Mouse (Mus musculus): ENCODE results near the gene Sox9. TPM values are rescaled to one million over a fixed set of nuclear protein-coding genes. Genes with fewer than 3 reads are reported as not detected.

The Sox9 gene
- polyA plus RNA-seq, 1 experiment from 2014 or later = 107 TPM

DNA sequence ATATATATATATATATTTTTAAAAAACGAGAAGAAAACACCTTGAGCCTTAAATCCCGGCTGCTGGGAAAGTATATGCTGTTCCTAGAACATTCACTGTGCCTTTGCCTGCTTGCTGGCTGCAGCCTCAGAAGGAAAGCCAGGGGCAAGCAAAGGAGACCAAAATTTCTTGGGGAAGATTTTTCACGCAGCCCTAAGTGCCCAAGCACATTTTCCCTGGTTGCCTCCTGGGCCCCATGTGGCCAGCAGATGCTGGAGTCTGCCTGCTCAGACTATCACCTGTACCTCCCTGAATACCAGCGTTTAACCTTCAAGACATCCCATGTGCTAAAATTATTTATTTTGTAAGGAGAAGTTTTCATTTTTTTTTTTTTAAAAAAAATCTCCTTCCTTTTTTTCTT lies 4.4 kb downstream of the Sox9 start:
- 71% methylated on average over 4 of the region's 4 CpGs for WGBS
- no peaks in the 10 kb centered on the region for H3K9me3 ChIP-seq (ENCODE audit: control insufficient read depth, low read length)
- ATAC-seq (ENCODE audit: low FRiP score) = no peak
- H3K4me1 ChIP-seq (ENCODE audit: control insufficient read depth, insufficient read depth, low read length) = peaks cover 19% of the 10 kb centered on the region
- H3K9ac ChIP-seq (ENCODE audit: low read length) = no peak overlapping the region; the same call in 1 of the 2 replicates
- no peaks in the 10 kb centered on the region for H3K36me3 ChIP-seq (ENCODE audit: control insufficient read depth, insufficient read depth, low read length)
- H3K4me3 ChIP-seq (ENCODE audit: low read depth, low read length) = 0 out of 2 replicates have a peak overlapping the region, but pooled peaks have one; percentile 11
- H3K27me3 ChIP-seq (ENCODE audit: control insufficient read depth, insufficient read depth, low read length) = peaks cover 2% of the 10 kb centered on the region; the same call in 1 of the 2 replicates
- no peak for DNase-seq (ENCODE audit: low spot score, missing footprints)
- peak overlapping the region; percentile 32 for H3K4me2 ChIP-seq
- no peak overlapping the region for H3K27ac ChIP-seq (ENCODE audit: low read depth, low read length)

DNA sequence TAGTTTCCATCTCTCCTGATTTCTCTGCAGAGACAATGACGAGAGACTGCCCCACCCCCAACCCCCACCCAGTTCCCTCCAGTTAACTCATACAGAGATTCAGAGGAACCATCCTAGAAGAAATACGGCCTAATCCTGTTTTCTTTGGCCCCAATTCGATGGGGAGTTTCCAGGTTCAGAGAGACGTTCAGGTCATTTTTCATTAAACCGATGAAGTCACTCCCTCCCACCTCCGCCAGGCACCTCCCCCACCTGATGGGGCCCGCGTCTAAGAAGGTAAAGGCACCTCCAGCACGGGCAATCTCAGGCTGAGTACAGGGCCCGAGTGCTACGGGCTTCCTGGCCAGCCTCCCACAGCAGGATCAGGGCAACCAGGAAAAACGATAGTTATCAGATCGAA lies 6.3 kb downstream of the Sox9 start:
- peaks cover 19% of the 10 kb centered on the region for H3K4me1 ChIP-seq (ENCODE audit: control insufficient read depth, insufficient read depth, low read length)
- DNase-seq (ENCODE audit: low spot score, missing footprints) (no peak), ATAC-seq (ENCODE audit: low FRiP score) (no peak)
- H3K9me3 ChIP-seq (ENCODE audit: control insufficient read depth, low read length) = no peaks in the 10 kb centered on the region
- 17% methylated on average over 13 of the region's 13 CpGs for WGBS
- no peak overlapping the region for H3K4me3 ChIP-seq (ENCODE audit: low read depth, low read length)
- no peak overlapping the region for H3K4me2 ChIP-seq
- no peaks in the 10 kb centered on the region for H3K36me3 ChIP-seq (ENCODE audit: control insufficient read depth, insufficient read depth, low read length)
- H3K27ac ChIP-seq (ENCODE audit: low read depth, low read length) = no peak overlapping the region
- H3K9ac ChIP-seq (ENCODE audit: low read length) = no peak overlapping the region
- H3K27me3 ChIP-seq (ENCODE audit: control insufficient read depth, insufficient read depth, low read length) = peaks cover 2% of the 10 kb centered on the region; the same call in 1 of the 2 replicates

DNA sequence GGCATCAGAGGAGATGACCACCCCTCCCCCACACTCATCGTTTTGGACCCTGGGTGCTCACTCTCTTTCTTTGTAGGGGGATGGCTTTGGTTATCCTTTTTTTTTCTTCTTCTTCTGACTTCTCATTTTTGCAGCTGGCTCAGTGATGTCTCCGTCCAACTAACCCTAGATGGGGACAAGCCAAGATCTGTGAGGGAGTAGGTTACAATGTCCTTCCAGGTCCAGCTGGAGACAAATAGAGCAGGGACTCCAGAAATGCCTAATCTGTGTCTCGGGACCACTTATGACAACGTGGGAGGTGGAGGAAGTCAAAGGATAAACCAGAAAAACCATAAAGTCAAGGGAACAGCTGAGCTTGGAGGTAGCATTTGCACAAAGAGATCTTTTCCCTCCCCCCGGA lies 14.4 kb downstream of the Sox9 start:
- Histone ChIP-seq H3K4me3 (ENCODE audit: low read depth, low read length) (no peak overlapping the region), H3K4me1 (ENCODE audit: control insufficient read depth, insufficient read depth, low read length) (peaks cover 6% of the 10 kb centered on the region), H3K27ac (ENCODE audit: low read depth, low read length) (no peak overlapping the region), H3K36me3 (ENCODE audit: control insufficient read depth, insufficient read depth, low read length) (no peaks in the 10 kb centered on the region), H3K4me2 (no peak overlapping the region), H3K9ac (ENCODE audit: low read length) (no peak overlapping the region), H3K9me3 (ENCODE audit: control insufficient read depth, low read length) (no peaks in the 10 kb centered on the region), H3K27me3 (ENCODE audit: control insufficient read depth, insufficient read depth, low read length) (no peaks in the 10 kb centered on the region)
- DNase-seq (ENCODE audit: low spot score, missing footprints) (no peak), ATAC-seq (ENCODE audit: low FRiP score) (no peak)
- WGBS = 80% methylated on average over 5 of the region's 5 CpGs

DNA sequence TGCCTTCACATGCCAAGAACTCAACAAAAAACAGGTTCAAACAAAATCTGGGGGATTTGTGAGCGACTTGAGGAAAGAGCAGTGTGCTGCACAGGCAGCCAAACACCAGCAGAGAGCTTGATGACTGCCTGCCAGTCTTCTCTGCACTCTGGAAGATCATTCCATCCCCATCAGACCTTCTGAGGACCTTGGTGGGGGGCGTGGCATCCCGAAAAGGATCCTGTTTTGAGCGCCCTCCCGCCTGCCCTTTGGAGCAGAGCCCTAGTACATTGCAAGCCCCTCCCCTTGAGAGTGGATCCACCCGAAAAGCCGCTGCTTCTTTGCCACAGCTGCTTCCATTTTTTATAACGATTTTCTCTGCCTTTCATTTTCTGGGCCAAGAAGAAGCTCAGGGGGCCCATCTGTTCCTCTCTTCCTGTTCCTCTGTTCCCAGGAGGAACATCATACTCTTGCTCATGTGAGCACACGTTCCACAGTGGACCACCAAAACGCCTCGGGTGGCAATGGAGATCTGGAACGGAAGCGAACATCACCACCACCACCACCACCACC lies 16.9 kb downstream of the Sox9 start:
- ATAC-seq (ENCODE audit: low FRiP score) (no peak), DNase-seq (ENCODE audit: low spot score, missing footprints) (no peak)
- Histone ChIP-seq H3K4me2 (no peak overlapping the region), H3K36me3 (ENCODE audit: control insufficient read depth, insufficient read depth, low read length) (no peaks in the 10 kb centered on the region), H3K4me1 (ENCODE audit: control insufficient read depth, insufficient read depth, low read length) (peaks cover 13% of the 10 kb centered on the region), H3K4me3 (ENCODE audit: low read depth, low read length) (no peak overlapping the region), H3K9ac (ENCODE audit: low read length) (no peak overlapping the region), H3K27ac (ENCODE audit: low read depth, low read length) (no peak overlapping the region), H3K27me3 (ENCODE audit: control insufficient read depth, insufficient read depth, low read length) (no peaks in the 10 kb centered on the region), H3K9me3 (ENCODE audit: control insufficient read depth, low read length) (no peaks in the 10 kb centered on the region)
- WGBS = 67% methylated on average over 13 of the region's 13 CpGs

DNA sequence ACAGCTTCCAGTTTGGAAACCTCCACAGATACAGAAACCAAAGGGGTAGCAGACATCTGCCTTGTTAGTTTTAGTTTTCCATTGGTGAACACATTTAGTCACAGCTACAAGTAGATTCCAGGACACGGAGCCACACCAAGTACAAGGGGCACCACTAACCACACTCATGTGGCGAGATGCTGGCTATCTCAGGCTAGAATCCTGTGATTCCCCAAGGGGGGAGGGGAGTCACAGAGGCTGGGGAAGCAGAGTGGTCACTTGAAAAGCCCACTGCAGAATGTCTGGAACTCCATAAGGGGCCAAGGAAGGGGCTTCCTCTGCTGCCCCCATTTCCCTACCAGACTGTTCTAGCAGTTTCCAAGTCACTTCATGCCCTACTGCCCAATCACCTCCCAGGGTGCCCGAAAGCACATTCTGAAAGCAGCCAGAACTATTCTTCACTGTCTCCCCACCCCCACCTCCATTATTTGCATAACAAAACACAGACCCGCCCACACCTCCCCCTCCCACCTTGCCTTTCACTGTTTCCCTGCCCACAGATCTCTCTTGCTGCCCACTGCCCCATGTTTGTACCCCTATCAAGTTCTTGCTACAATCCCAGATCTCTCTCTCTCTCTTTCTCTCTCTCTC lies 19.3 kb downstream of the Sox9 start:
- DNase-seq (ENCODE audit: low spot score, missing footprints) = peak; percentile 92
- 25% methylated on average over 4 of the region's 4 CpGs for WGBS
- H3K9me3 ChIP-seq (ENCODE audit: control insufficient read depth, low read length) = no peaks in the 10 kb centered on the region
- no peak overlapping the region for H3K4me3 ChIP-seq (ENCODE audit: low read depth, low read length)
- H3K36me3 ChIP-seq (ENCODE audit: control insufficient read depth, insufficient read depth, low read length) = no peaks in the 10 kb centered on the region
- ATAC-seq (ENCODE audit: low FRiP score) = peak; percentile 84
- H3K4me2 ChIP-seq = no peak overlapping the region
- H3K27ac ChIP-seq (ENCODE audit: low read depth, low read length) = no peak overlapping the region
- H3K9ac ChIP-seq (ENCODE audit: low read length) = no peak overlapping the region
- peaks cover 17% of the 10 kb centered on the region for H3K4me1 ChIP-seq (ENCODE audit: control insufficient read depth, insufficient read depth, low read length)
- H3K27me3 ChIP-seq (ENCODE audit: control insufficient read depth, insufficient read depth, low read length) = no peaks in the 10 kb centered on the region

DNA sequence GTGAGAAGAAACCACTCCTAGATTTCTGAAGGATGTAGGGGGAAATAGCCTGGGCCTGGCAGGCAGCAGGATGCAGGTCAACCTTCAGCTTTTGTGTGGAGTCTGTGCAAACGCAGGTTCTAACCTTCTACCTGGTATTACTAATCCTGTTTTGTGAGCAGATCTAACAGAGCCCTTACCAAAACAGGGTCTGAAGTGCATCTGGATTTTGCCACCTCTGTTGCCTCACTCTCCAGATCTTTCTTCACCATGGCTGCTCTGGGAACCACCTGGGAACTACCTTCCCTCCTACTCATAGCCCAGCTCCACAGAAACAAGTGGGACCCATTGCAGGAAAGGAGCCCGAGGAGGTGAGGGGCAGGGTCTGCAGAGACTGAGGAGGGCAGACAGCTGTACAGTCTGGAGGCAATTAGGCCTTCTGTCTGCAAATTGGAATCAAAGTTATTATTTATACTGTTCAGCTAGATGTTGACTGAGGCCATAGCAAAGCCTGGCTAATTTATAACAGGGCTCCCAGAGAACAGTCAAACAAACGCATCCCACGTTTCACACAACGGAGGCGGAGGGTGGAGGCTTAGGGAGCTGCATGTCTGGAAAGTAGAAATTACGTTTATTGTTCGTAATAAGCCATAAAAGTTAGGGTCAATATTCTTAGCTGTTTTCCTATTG lies 25.9 kb downstream of the Sox9 start:
- DNase-seq (ENCODE audit: low spot score, missing footprints) (no peak), ATAC-seq (ENCODE audit: low FRiP score) (no peak)
- H3K4me3 ChIP-seq (ENCODE audit: low read depth, low read length) = no peak overlapping the region
- no peak overlapping the region for H3K27ac ChIP-seq (ENCODE audit: low read depth, low read length)
- H3K9ac ChIP-seq (ENCODE audit: low read length) = no peak overlapping the region
- no peaks in the 10 kb centered on the region for H3K9me3 ChIP-seq (ENCODE audit: control insufficient read depth, low read length)
- no peaks in the 10 kb centered on the region for H3K36me3 ChIP-seq (ENCODE audit: control insufficient read depth, insufficient read depth, low read length)
- WGBS = 78% methylated on average over 8 of the region's 8 CpGs
- H3K4me1 ChIP-seq (ENCODE audit: control insufficient read depth, insufficient read depth, low read length) = peaks cover 32% of the 10 kb centered on the region
- H3K27me3 ChIP-seq (ENCODE audit: control insufficient read depth, insufficient read depth, low read length) = no peaks in the 10 kb centered on the region
- no peak overlapping the region for H3K4me2 ChIP-seq

DNA sequence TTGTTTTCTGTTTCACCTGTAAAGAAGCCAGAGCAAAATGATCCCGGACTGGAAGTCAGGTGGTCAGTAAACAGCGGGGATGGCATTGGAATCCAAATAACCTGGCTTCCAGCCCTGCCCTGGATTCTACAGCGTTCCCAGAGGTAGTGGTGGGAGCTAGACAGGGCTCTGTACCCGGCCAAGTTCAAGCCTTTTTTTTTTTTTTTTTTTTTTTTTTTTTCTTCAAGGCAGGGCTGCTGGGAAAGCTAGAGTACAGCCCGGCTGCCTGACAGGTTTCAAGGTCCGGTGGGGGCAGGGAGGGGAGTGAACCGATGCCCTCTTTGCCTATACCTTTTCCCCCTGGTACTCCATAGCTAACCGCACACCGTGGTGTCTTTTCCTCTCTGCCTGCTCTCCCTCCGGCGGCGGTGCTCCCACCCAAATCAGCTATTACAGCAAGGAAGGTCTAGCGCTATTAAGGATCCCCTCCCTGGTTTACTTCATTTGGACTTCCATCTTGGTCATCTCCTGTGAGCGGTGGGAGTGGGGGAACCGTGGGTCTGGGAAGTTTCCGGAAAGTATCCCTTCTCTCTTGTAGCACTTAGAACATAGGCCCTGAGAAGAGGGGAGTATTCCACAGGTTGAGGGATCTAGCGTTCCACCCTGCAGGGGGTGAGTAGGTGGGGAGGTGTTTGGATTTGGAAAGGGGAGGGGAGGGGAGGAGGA lies 28.6 kb downstream of the Sox9 start:
- Histone ChIP-seq H3K27me3 (ENCODE audit: control insufficient read depth, insufficient read depth, low read length) (no peaks in the 10 kb centered on the region), H3K9me3 (ENCODE audit: control insufficient read depth, low read length) (no peaks in the 10 kb centered on the region), H3K4me1 (ENCODE audit: control insufficient read depth, insufficient read depth, low read length) (peaks cover 28% of the 10 kb centered on the region), H3K27ac (ENCODE audit: low read depth, low read length) (peak overlapping the region; percentile 17; the same call in 1 of the 2 replicates), H3K36me3 (ENCODE audit: control insufficient read depth, insufficient read depth, low read length) (no peaks in the 10 kb centered on the region), H3K9ac (ENCODE audit: low read length) (peak overlapping the region; percentile 22; the same call in 1 of the 2 replicates), H3K4me3 (ENCODE audit: low read depth, low read length) (peak overlapping the region; percentile 16), H3K4me2 (peak overlapping the region; percentile 44)
- ATAC-seq (ENCODE audit: low FRiP score) (peak; percentile 47), DNase-seq (ENCODE audit: low spot score, missing footprints) (peak; percentile 96)
- 2% methylated on average over 17 of the region's 17 CpGs for WGBS

DNA sequence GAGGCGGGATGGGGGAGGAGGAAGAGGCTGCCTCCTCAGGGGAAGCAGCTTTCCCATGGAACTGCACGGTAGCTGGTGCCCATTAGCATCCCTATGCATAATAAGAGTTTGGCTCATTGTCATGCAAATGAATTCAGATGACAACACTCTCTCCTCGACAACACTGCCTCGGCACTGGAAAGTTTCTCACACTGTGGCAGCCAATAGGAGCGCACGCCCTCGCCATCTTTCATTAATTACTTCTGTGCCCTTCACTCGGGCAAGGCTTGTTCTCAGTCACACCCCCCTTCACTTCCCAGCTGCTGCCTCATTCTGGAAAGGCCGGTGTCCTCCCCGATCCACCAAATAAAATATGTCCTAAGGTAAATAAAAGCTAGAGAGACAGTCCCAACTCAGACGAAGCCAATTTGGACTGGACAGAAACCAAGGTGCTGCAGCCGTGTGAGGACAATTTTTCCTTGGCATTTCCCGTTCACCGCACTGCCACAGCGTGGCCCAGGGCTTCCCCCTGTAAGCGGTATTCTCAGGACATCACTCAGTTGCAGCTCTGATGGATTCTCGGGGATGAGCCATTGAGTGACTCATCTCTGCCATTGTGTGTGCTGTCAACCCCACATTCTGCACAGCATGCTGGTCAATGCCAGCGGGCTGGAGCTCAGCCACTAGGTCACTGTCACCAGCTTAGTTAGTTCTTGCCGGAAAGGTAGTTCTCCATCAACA lies 29.3 kb downstream of the Sox9 start:
- H3K4me3 ChIP-seq (ENCODE audit: low read depth, low read length) = peak overlapping the region; percentile 16
- ATAC-seq (ENCODE audit: low FRiP score) (peak; percentile 94), DNase-seq (ENCODE audit: low spot score, missing footprints) (peak; percentile 89)
- H3K27me3 ChIP-seq (ENCODE audit: control insufficient read depth, insufficient read depth, low read length) = no peaks in the 10 kb centered on the region
- H3K36me3 ChIP-seq (ENCODE audit: control insufficient read depth, insufficient read depth, low read length) = no peaks in the 10 kb centered on the region
- no peaks in the 10 kb centered on the region for H3K9me3 ChIP-seq (ENCODE audit: control insufficient read depth, low read length)
- peak overlapping the region; percentile 79 for H3K27ac ChIP-seq (ENCODE audit: low read depth, low read length)
- H3K4me1 ChIP-seq (ENCODE audit: control insufficient read depth, insufficient read depth, low read length) = peaks cover 28% of the 10 kb centered on the region
- peak overlapping the region; percentile 36; the same call in 1 of the 2 replicates for H3K9ac ChIP-seq (ENCODE audit: low read length)
- WGBS = 4% methylated on average over 19 of the region's 19 CpGs
- peak overlapping the region; percentile 44 for H3K4me2 ChIP-seq
